Mouse (Mus musculus) cerebellum, postnatal 4 days (tissue): ENCODE data around the gene Cdk5rap1.

Source experiments
- DNase-seq, 2 experiments: peaks; one replicate each; pipeline ENCODE4 v3.0.0; 2022; ENCODE audit warnings: low spot score in 2 of 2, mixed read lengths in 1 of 2

The Cdk5rap1 gene

GRCm38 (mm10) chr2:154372842-154373500 lies at the start of gene Cdk5rap1:
Gene Cdk5rap1 (minus strand): TSS chr2:154373010.
- no peak for DNase-seq

DNA sequence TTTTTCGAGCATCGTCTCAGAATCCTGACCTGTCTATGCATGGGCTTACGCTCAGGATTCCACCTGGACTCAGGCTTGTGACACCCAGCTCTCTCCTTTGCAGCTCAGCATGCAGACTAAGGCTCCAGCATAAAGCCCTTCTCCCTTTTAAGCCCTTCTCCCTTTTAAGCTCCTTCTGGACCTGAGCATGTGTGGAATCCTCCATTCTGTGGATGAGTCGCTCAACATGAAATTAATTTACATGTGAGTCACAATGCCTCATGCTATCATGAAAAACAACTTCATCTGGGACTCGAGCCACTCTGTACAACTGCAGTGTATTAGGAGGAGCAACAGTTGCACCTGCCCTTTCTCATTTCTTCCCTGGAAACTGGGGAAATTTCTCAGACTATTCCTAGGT lies 49.4 kb upstream of the Cdk5rap1 start:
- DNase-seq, result no peak

- peak; percentile 41 to 77 for DNase-seq
These were observed 48.3 kb upstream of the Cdk5rap1 start for GRCm38 (mm10) chr2:154420942-154421731.

- DNase-seq, result no peak
These were observed 47.1 kb upstream of the Cdk5rap1 start for GRCm38 (mm10) chr2:154419631-154420515.

- DNase-seq, result no peak
These were observed 45.2 kb upstream of the Cdk5rap1 start for GRCm38 (mm10) chr2:154418001-154418400.

GRCm38 (mm10) chr2:154417107-154417506 lies 44.3 kb upstream of the Cdk5rap1 start:
- DNase-seq, result peak; percentile 60 to 85

DNA sequence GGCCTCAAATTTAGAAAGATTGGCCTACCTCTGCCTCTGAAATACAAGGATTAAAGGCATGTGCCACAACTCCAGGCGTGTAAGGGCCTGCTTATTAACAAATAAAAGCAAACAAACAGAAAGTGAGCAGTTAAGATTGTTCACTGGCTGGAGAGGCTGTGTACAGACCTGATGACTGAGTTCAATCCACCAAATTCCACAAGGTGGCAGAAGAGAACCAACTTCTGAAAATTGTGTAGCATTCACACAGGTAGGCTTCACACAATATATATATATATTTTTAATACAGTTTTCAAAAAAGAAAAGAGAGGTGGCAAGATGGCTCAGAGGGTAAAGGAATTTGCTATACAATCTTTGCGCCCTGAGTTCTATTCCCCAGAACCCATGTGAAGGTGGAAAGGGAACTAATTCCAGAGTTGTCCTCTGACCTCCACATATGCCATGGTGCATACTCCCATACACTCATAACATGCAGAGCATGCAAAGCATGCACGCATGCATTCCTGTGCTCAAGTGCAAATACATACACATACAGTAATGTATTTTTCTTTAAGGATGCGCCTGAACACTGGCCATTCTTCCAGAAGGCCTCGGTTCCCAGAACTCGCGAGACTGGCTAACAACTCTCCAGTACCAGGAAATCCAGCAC lies 39.3 kb upstream of the Cdk5rap1 start:
- peak in 1 of 2 experiments; percentile 46 for DNase-seq

GRCm38 (mm10) chr2:154410355-154410754 lies 37.5 kb upstream of the Cdk5rap1 start:
- DNase-seq, result peak in 1 of 2 experiments; percentile 46

DNA sequence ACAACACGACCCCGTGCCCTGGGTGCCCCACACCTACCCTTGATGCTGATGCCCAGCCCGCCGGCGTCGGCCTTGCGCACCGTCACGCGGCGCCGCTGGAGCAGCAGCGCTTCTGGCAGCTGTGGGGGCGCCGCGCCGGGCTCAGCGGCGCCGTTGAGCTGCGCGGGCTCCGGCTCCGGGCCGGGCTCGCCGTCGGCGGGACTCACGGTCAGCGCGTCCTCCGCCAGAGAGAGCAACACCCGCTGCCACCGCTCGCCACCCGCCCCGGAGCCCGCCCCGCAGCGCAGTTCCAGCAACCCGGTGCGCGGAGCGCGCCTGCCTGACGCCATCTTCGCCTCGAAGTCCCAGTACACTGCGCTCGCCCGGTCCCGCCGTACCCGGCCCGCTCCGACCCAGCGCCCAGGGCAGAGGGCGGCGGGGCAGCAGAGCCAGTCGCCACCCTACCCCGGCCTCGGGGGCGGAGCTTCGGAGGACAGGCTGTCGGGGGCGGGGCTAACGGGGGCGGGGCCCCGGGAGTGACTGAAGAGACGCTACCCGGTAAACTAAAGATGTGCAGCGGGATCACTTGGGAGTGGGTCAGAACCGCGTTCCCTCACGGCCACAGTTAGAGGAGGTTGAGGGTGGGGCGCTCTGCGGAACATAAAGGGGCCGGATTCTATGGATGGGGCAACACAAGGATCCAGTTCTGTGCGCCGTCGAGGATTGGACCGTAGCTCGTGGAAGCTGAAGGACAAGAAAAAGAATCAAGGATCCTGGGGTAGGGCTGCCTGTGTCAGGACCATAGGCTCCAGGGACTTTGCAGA lies 35.0 kb upstream of the Cdk5rap1 start, which contains the start of gene Snta1:
Gene Snta1, minus strand, starts transcription at position 457 of the 803 bp plus-strand sequence.
- peak; percentile 66 to 81 for DNase-seq

DNA sequence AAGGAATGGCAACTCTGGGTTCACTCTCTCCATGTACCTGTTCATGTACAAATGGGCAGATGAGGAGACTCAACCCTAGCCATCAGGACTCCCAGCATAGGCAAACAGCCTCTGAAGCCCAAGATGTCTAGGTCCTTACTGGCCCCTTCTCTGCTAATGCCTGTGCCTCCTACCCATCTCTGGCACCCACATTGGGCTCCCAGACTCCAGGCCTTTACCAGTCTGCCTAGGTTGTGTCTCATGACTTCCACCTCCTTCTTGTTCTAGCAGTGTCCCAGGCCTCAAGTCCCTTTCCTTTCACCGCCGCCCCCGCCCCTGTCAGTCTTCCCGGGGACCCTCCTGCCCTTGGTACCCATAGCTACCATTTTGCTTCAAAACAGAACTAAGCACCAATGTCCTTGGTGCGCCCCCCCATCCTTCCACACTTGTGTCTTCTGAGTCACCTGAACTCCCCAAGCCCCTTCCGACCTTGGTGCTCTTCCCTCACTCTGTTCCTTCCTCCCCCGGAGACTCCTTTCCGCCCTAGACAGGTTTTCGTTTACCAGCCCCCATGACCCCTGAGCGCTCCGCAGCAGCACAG lies 34.3 kb upstream of the Cdk5rap1 start:
- DNase-seq, result no peak

DNA sequence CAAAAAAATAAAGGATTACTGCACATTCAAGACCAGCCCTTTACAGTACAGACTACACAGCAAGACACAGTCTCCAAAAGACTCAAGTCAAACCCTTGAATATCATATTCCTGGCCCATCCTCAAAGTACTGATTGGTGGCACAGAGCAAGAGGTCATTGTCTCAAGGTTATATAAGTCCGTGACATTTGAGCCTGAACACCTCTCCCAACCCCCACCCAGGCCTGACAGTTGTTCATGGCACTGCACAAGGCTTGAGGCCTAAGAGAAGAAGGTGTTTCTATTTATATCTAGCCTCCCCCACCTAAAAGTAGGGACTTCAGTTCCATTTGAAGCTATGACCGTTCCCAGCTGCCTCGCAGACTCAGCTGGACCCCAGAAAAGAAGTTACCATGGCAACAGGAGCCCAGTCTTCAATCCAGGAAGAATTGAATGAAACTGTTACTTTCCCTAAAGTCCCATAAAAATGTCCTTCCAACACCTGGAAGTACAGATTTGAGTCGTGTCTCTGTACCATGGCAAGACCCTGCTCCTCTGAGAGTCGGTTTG lies 32.7 kb upstream of the Cdk5rap1 start:
- no peak for DNase-seq

GRCm38 (mm10) chr2:154402811-154403210 lies 30.0 kb upstream of the Cdk5rap1 start:
- DNase-seq, result peak in 1 of 2 experiments; percentile 32

GRCm38 (mm10) chr2:154401976-154402375 lies 29.2 kb upstream of the Cdk5rap1 start:
- no peak for DNase-seq

DNA sequence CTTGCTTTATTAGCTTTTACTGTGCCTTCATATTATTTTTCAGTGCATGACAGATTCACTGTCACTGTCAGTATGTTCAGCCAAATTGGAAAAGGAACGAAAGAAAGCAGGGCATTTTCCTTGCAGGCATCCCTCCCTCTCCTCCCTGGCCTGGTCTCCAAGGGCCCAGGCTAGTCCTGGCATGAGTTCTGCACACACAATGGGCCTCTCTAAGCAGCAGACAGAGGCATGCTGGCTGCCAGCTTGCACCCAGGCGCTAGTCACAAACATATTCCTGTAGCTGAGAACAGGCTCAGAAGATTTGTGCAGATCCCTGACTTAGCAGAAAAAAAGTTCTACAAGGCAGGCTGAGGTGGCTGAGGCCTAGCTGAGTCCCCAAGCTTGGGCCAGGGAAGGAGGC lies 26.5 kb upstream of the Cdk5rap1 start:
- DNase-seq, result peak in 1 of 2 experiments; percentile 16

- no peak for DNase-seq
These were observed 25.5 kb upstream of the Cdk5rap1 start for GRCm38 (mm10) chr2:154398267-154398666.

- no peak for DNase-seq
These were observed 23.7 kb upstream of the Cdk5rap1 start for GRCm38 (mm10) chr2:154396529-154396928.

- DNase-seq, result peak in 1 of 2 experiments; percentile 74
These were observed 21.8 kb upstream of the Cdk5rap1 start for GRCm38 (mm10) chr2:154394602-154395001.

GRCm38 (mm10) chr2:154390180-154390964 lies 17.6 kb upstream of the Cdk5rap1 start:
- no peak for DNase-seq

DNA sequence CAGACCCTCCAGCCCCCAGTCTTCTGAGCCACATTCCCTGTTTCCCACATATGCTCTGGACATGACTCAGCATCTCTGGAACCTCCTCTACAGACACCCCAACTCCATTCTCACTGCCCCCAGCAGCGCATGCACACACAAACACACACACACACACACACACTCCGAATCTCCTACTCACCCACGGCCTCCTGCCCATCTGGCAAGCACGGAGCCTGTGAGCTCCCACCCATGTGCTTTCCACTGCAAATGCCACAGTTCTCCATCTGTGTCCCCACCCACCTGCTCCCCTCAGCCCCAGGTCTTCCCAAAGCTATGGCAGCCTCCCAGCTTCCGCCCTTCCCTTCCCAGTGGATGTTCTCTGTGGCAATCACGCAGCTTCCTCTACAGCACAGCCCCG lies 6.3 kb upstream of the Cdk5rap1 start:
- DNase-seq, result no peak
